Mouse (Mus musculus) liver, adult 2 months (tissue): ENCODE data around the gene Gm21970. TPM values are rescaled to one million over a fixed set of nuclear protein-coding genes. Genes with fewer than 3 reads are reported as not detected.
A peak's percentile ranks its signal among the peaks of the same experiment; 100 is the strongest.

Experiments used
- DNase-seq: peaks from one replicate; pipeline ENCODE4 v3.0.0-alpha.2; 2011; ENCODE audit warnings: low read depth, low spot score; ENCODE audit errors: extremely low read depth
- H3K27ac ChIP-seq: fragments of 200-500 bp; replicated peaks from 2 replicates; pipeline ENCODE4 v1.5.1; 2012; ENCODE audit warnings: low read depth, mild to moderate bottlenecking, control low read depth, inconsistent platforms, low read length; ENCODE audit not compliant: insufficient read depth
- H3K27me3 ChIP-seq: fragments of 200-500 bp; 2 replicates; pipeline ENCODE4 v1.6.1; 2012; ENCODE audit warnings: mild to moderate bottlenecking, moderate library complexity, low read length, inconsistent platforms; ENCODE audit not compliant: control insufficient read depth, insufficient read depth
- H3K36me3 ChIP-seq: fragments of 200-500 bp; 2 replicates; pipeline ENCODE4 v1.6.1; 2012; ENCODE audit warnings: low read length, inconsistent platforms; ENCODE audit not compliant: control insufficient read depth, insufficient read depth
- H3K4me1 ChIP-seq: fragments of 200-500 bp; 2 replicates; pipeline ENCODE4 v1.6.1; 2011; ENCODE audit warnings: low read length; ENCODE audit not compliant: control insufficient read depth, insufficient read depth
- H3K4me3 ChIP-seq: fragments of 200-500 bp; 2 replicates; pipeline ENCODE4 v1.5.1; 2011; ENCODE audit warnings: low read depth, mild to moderate bottlenecking, control low read depth, low read length, moderate library complexity; ENCODE audit not compliant: insufficient read depth
- H3K79me2 ChIP-seq: fragments of 200-500 bp; 2 replicates; pipeline ENCODE4 v1.6.1; 2012; ENCODE audit warnings: inconsistent platforms, mild to moderate bottlenecking, low read length, moderate library complexity; ENCODE audit not compliant: control insufficient read depth, insufficient read depth
- H3K9ac ChIP-seq: fragments of 200-500 bp; 2 replicates; pipeline ENCODE4 v1.6.1; 2012; ENCODE audit warnings: low read depth, mild to moderate bottlenecking, control low read depth, inconsistent platforms, low read length
- CTCF ChIP-seq: fragments of 200-500 bp; IDR thresholded peaks from 2 replicates; pipeline ENCODE4 v1.5.1; 2011; ENCODE audit warnings: low read depth, low read length, control low read depth
- POLR2A ChIP-seq: fragments of 200-500 bp; IDR thresholded peaks from 2 replicates; pipeline ENCODE4 v1.6.1; 2011; ENCODE audit warnings: low read length, control low read depth; ENCODE audit not compliant: insufficient read depth; ENCODE audit errors: extremely low read depth
- WGBS: fragments of 180-500 bp; shearing (Covaris S2); methylation state at CpG from one replicate; pipeline ENCODE4 v1.1.7; 2018; 5-methylcytosine and 5-hydroxymethylcytosine counted together
- polyA plus RNA-seq: library from polyadenylated mRNA; depleted of rRNA; stranded (reverse); fragments of >200 nt; gene quantifications from 2 replicates; pipeline ENCODE4 v1.2.3, GENCODE M21; 2012
- total RNA-seq: library from RNA; depleted of rRNA; stranded (reverse); fragments of >200 nt; gene quantifications from 2 replicates; pipeline ENCODE4 v1.2.3, GENCODE M21; 2014

The Gm21970 gene
- total and polyA plus RNA-seq, 2 experiments: 0.83 TPM; not detected in 1

DNA sequence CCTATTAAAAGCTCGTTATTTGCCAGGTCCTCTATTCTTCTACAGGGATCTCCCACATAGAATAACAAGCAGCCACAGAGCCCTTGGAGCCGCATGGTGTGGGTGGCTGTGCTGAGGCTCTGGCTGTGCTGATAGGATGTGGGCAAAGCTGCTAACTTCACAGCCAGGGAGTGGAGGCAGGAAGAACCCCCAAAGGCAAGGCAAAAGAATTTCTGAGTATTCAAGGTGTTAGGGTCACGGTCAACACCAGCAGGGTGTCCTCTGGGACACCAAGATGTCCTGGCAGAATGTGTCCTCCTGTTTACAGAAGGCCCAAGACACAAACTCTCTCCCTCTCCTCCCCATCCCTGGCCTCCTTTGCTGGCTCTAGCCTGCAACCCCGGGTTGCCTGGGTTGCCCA is 50.9 kb downstream of the Gm21970 start:
- Histone ChIP-seq H3K36me3 (no peaks in the 10 kb centered on the region), H3K27me3 (no peaks in the 10 kb centered on the region), H3K9ac (no peak overlapping the region), H3K4me3 (no peak overlapping the region), H3K27ac (no peak overlapping the region), H3K79me2 (no peaks in the 10 kb centered on the region), H3K4me1 (peaks cover 12% of the 10 kb centered on the region)
- DNase-seq: no peak
- TF ChIP-seq POLR2A (no peak), CTCF (no peak)
- WGBS: 77% methylated on average over 4 of the region's 4 CpGs

GRCm38 (mm10) chr16:91443211-91443611 is 51.7 kb downstream of the Gm21970 start:
- peaks cover 15% of the 10 kb centered on the region for H3K4me1 ChIP-seq
- no peak overlapping the region for H3K4me3 ChIP-seq
- H3K9ac ChIP-seq: no peak overlapping the region
- H3K36me3 ChIP-seq: no peaks in the 10 kb centered on the region
- no peak for DNase-seq
- no peaks in the 10 kb centered on the region for H3K79me2 ChIP-seq
- 91% methylated on average over 8 of the region's 8 CpGs for WGBS
- no peak overlapping the region for H3K27ac ChIP-seq
- H3K27me3 ChIP-seq: no peaks in the 10 kb centered on the region
- no peak for TF ChIP-seq CTCF
- TF ChIP-seq POLR2A: no peak

DNA sequence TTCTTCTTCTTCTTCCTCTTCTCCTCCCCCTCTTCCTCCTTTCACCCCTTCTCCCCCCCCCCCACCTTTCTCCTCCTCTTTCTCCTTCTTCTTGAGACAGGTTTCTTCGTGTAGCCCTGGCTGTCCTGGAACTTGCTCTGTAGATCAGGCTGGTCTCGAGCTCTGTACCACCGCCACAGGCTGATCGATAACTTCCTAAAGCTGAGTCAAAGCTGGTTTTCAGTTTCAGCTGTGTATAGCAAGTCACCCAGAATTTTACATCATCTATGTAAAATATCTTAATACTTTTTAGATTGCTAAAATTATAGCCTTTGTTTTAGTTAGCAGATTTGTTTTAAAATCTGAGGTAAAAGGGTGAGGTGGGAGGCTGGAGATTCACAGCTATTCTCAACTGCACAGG is 53.3 kb downstream of the Gm21970 start:
- Histone ChIP-seq H3K79me2 (no peaks in the 10 kb centered on the region), H3K9ac (no peak overlapping the region), H3K36me3 (no peaks in the 10 kb centered on the region), H3K27me3 (no peaks in the 10 kb centered on the region), H3K4me3 (no peak overlapping the region), H3K27ac (no peak overlapping the region), H3K4me1 (peaks cover 15% of the 10 kb centered on the region)
- DNase-seq: no peak
- TF ChIP-seq CTCF (no peak), POLR2A (no peak)
- WGBS: 84% methylated on average over 4 of the region's 4 CpGs

DNA sequence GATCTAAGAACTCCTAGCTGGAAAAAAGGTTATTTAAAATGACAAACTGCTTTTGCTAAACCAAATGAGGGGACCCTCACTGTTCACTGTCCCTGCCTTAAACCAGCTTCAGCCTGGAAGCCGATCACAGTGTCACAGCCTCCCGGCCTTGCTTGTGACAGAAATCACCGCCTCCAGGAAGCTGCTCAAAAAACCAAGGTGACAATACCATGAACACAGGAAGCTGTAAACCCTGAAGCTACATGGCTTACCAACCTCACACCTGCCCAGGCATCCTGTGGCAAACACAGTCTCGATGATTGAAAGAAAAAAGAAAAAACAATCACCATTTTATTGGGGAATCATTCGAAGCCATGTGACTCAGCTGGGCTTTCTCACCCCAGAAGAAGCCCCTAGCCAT is 54.0 kb downstream of the Gm21970 start:
- H3K4me1 ChIP-seq: peaks cover 18% of the 10 kb centered on the region

GRCm38 (mm10) chr16:91446778-91447511 is 55.4 kb downstream of the Gm21970 start:
- no peak for DNase-seq
- H3K9ac ChIP-seq: no peak overlapping the region; the same call in 1 of the 2 replicates
- H3K36me3 ChIP-seq: no peaks in the 10 kb centered on the region
- WGBS: 69% methylated on average over 8 of the region's 8 CpGs
- peak overlapping the region; percentile 45 for H3K27ac ChIP-seq
- H3K79me2 ChIP-seq: no peaks in the 10 kb centered on the region
- H3K4me1 ChIP-seq: peaks cover 17% of the 10 kb centered on the region
- H3K27me3 ChIP-seq: no peaks in the 10 kb centered on the region
- no peak for TF ChIP-seq POLR2A
- TF ChIP-seq CTCF: no peak
- no peak overlapping the region for H3K4me3 ChIP-seq

More for the DNA sequence above, 54.0 kb downstream of the Gm21970 start:
- no peaks in the 10 kb centered on the region for H3K27me3 ChIP-seq
- H3K27ac ChIP-seq: no peak overlapping the region
- no peaks in the 10 kb centered on the region for H3K79me2 ChIP-seq
- no peaks in the 10 kb centered on the region for H3K36me3 ChIP-seq
- no peak overlapping the region for H3K9ac ChIP-seq
- 90% methylated on average over 5 of the region's 5 CpGs for WGBS
- H3K4me3 ChIP-seq: no peak overlapping the region
- DNase-seq: no peak
- TF ChIP-seq POLR2A: no peak
- TF ChIP-seq CTCF: no peak

- Histone ChIP-seq H3K4me3 (no peak overlapping the region), H3K36me3 (no peaks in the 10 kb centered on the region), H3K27ac (peak overlapping the region; percentile 45), H3K79me2 (no peaks in the 10 kb centered on the region), H3K27me3 (no peaks in the 10 kb centered on the region), H3K9ac (no peak overlapping the region; the same call in 1 of the 2 replicates), H3K4me1 (peaks cover 21% of the 10 kb centered on the region)
- 25% methylated on average over 6 of the region's 6 CpGs for WGBS
- DNase-seq: peak; percentile 88
- TF ChIP-seq CTCF (no peak), POLR2A (no peak)
These were observed 56.0 kb downstream of the Gm21970 start for GRCm38 (mm10) chr16:91447512-91447900.
